Mouse (Mus musculus) heart, adult 2 months (tissue): ENCODE data around the gene Dpagt1.

ENCODE experiments used
- EP300 ChIP-seq: fragments of 200-500 bp; IDR thresholded peaks from 2 replicates; pipeline ENCODE4 v1.6.1; 2011; ENCODE audit warnings: low read depth, low read length, control low read depth; ENCODE audit not compliant: insufficient read depth
- POLR2A ChIP-seq: fragments of 200-500 bp; IDR thresholded peaks from 2 replicates; pipeline ENCODE4 v1.6.1; 2011; ENCODE audit warnings: mild to moderate bottlenecking, low read depth, low read length, control low read depth; ENCODE audit not compliant: insufficient read depth

DNA sequence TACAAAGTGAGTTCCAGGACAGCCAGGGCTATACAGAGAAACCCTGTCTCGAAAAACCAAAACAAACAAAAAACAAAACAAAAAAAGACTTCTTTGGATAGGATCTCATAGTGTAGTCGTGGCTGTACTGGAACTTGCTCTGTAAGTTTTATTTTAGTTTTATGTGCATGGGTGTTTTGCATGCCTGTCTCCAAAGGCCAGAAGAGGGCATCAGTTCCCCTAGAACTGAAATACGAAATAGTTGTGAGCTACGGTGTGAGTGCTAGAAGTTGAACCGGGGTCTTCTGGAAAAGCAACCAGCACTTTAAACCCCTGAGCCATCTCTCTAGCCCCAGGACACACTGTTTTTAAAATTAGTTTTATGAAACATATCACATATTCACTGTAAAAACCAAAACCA lies 12.8 kb downstream of the Dpagt1 start:
- no peak for TF ChIP-seq POLR2A
- no peak for TF ChIP-seq EP300
